Mouse (Mus musculus): ENCODE data around the gene Smg1.

DNA sequence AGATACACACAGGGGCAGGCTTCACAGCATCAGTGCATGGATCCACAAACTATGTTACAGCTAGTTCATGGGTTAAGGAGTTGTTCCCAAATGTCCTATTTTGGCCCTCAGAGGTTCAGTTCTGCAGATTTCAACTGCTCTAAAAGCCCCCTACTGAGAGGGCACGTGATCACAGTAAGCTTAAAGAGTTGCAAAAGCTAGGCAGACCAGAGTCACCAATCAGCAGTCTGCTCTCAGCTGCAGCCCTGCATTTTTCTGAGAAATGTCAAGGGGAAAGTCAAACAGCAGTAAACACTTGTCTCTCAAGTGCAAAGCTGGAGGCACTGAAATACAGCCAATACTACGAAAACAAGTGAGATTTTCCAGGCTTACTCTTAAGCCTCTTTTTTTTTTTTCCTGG, 124.3 kb downstream of the Smg1 start:
- TF ChIP-seq POLR2A (IDR thresholded peaks at IDR 0.05; ENCODE audit: borderline replicate concordance, low read depth, low read length) = no peak
- TF ChIP-seq CTCF (IDR thresholded peaks at IDR 0.05; ENCODE audit: low read depth, low read length) = no peak

Data from bone marrow macrophage, adult 2 months (primary cell).